Mouse (Mus musculus) midbrain, embryonic 15.5 days (tissue): ENCODE results near the gene Hoxd4. TPM values are rescaled to one million over a fixed set of nuclear protein-coding genes. Genes with fewer than 3 reads are reported as not detected.

Experiments used
- ATAC-seq: fragments of 200-750 bp; cut with Nextera tagmentation; replicated peaks from 2 replicates; pipeline ENCODE4 v1.8.0; 2017; ENCODE audit warnings: moderate TSS enrichment
- H3K27ac ChIP-seq: fragments of 300-500 bp; sonication (generic); 2 replicates; pipeline ENCODE4 v1.5.1; 2015; ENCODE audit warnings: mild to moderate bottlenecking, inconsistent platforms
- H3K27me3 ChIP-seq: fragments of 300-500 bp; sonication (generic); replicated peaks from 2 replicates; pipeline ENCODE4 v1.6.1; 2015; ENCODE audit warnings: inconsistent platforms
- H3K36me3 ChIP-seq: fragments of 300-500 bp; sonication (generic); replicated peaks from 2 replicates; pipeline ENCODE4 v1.6.1; 2015; ENCODE audit warnings: inconsistent platforms
- H3K4me1 ChIP-seq: fragments of 300-500 bp; sonication (generic); 2 replicates; pipeline ENCODE4 v1.6.1; 2015; ENCODE audit warnings: inconsistent platforms
- H3K4me2 ChIP-seq: fragments of 300-500 bp; sonication (generic); 2 replicates; pipeline ENCODE4 v1.6.1; 2015; ENCODE audit warnings: inconsistent platforms, mild to moderate bottlenecking, moderate library complexity
- H3K4me3 ChIP-seq: fragments of 300-500 bp; sonication (generic); 2 replicates; pipeline ENCODE4 v1.5.1; 2015; ENCODE audit warnings: mild to moderate bottlenecking, inconsistent platforms
- H3K9ac ChIP-seq: fragments of 300-500 bp; sonication (generic); 2 replicates; pipeline ENCODE4 v1.6.1; 2015; ENCODE audit warnings: mild to moderate bottlenecking, inconsistent platforms
- H3K9me3 ChIP-seq: fragments of 300-500 bp; sonication (generic); 2 replicates; pipeline ENCODE4 v1.6.1; 2016; ENCODE audit warnings: inconsistent platforms
- WGBS: fragments of 180-500 bp; shearing (Covaris S2); methylation state at CpG from one replicate; pipeline ENCODE4 v1.1.7; 2015; ENCODE audit warnings: mixed read lengths; 5-methylcytosine and 5-hydroxymethylcytosine counted together
- polyA plus RNA-seq: library from polyadenylated mRNA; unstranded; fragments of >200 nt; fragmentation: Nextera tagmentation; extraction: Ambion mirVana; gene quantifications from 2 replicates; pipeline ENCODE4 v1.2.1, GENCODE M21; 2015

Hoxd4 gene
- polyA plus RNA-seq, 1 experiment from 2014 or later: not detected

DNA sequence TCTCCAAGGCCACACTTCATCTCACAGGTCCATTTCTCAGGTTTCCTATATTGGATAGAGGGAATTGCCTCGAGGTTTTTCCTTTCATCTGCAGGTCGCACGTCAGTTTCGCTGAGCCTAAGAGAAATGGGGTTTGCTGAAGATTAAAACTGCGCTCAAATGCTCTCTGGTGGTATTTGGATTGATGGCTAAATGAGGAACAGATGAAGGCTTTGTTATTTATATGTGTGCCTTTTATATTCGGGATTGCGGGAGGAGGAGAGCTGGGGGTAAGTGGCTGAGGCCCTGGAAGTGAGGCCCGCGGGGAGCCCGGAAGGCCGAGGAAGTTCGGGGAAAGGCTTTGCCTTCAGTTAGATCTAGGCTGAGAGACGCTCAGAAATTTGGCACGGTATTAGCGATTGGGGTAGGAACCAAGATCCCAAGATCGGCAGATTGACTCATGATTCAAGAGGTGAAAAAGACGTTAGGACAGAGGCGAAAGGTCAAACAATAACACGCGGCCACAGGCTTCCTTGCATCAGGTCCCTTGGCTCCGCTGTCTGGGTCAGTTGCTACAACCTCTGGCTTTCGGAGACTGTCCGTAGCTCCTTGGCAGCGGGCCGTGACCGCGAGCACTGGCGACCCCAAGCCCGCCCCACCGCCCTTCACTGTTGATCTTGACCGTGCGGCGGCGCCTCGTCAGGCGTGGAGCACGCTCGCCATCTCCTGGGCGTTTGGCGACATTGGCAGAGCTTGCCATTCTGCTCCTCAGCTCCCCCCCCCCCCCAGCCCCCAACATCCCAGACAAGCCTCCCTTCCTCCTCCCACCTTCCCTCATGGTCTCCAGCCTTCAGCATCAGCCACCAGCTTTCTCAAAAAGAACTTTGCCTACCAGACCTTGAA is 39.0 kb upstream of the Hoxd4 start:
- H3K4me1 ChIP-seq: peaks cover 11% of the 10 kb centered on the region
- no peaks in the 10 kb centered on the region for H3K36me3 ChIP-seq
- peak; percentile 37; the same call in 1 of the 2 replicates for ATAC-seq
- peaks cover 97% of the 10 kb centered on the region for H3K27me3 ChIP-seq
- peak overlapping the region; percentile 47 for H3K4me2 ChIP-seq
- H3K9me3 ChIP-seq: no peaks in the 10 kb centered on the region
- H3K9ac ChIP-seq: no peak overlapping the region
- peak overlapping the region; percentile 21 for H3K4me3 ChIP-seq
- H3K27ac ChIP-seq: no peak overlapping the region
- WGBS: 2% methylated on average over 40 of the region's 40 CpGs

DNA sequence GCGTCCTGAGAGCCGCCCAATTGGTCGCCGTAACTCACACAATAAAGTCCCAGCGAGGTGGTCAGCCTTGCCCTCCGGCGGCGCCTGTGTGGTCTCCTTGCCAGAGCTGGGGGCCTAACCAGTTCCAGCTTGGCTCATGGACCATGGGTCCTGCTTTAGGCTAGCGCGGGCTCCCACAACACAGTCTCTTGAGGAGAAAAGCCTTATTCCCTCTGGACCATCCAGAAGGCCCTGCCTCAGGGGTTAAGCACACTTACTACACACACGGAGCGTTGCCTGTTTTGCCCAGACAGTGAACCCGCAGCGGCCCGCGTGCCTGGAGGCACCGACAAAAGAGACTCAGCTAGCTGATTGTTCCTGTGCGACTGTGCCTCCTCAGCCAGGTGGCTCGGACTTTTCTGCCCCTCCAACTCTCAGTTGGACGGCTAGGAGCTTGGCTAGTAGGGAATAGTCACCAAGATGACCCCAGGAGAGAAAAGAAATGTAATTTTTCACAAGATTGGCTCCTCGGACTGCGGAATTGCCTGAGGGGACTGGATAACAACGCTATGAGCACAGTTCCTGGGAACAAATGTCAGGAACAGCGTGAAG is 37.8 kb upstream of the Hoxd4 start:
- ATAC-seq: no peak
- no peak overlapping the region for H3K9ac ChIP-seq
- H3K4me3 ChIP-seq: no peak overlapping the region
- no peaks in the 10 kb centered on the region for H3K36me3 ChIP-seq
- no peak overlapping the region for H3K4me2 ChIP-seq
- 2% methylated on average over 24 of the region's 24 CpGs for WGBS
- peaks cover 97% of the 10 kb centered on the region for H3K27me3 ChIP-seq
- no peaks in the 10 kb centered on the region for H3K9me3 ChIP-seq
- H3K27ac ChIP-seq: no peak overlapping the region
- peaks cover 4% of the 10 kb centered on the region; the same call in 1 of the 2 replicates for H3K4me1 ChIP-seq

GRCm38 (mm10) chr2:74674881-74675665 is 36.7 kb upstream of the Hoxd4 start, which contains the start of gene Hoxd12:
Gene Hoxd12, plus strand, starts transcription at chr2:74675013.
- 3% methylated on average over 47 of the region's 47 CpGs for WGBS
- H3K4me1 ChIP-seq: peaks cover 4% of the 10 kb centered on the region; the same call in 1 of the 2 replicates
- H3K27me3 ChIP-seq: peaks cover 97% of the 10 kb centered on the region
- no peaks in the 10 kb centered on the region for H3K9me3 ChIP-seq
- H3K4me3 ChIP-seq: no peak within 1 kb of the TSS
- no peak within 1 kb of the TSS for H3K27ac ChIP-seq
- no peak within 1 kb of the TSS for H3K4me2 ChIP-seq
- H3K36me3 ChIP-seq: no peaks in the 10 kb centered on the region
- H3K9ac ChIP-seq: no peak within 1 kb of the TSS
- ATAC-seq: no peak

- peaks cover 4% of the 10 kb centered on the region; the same call in 1 of the 2 replicates for H3K4me1 ChIP-seq
- H3K4me3 ChIP-seq: no peak overlapping the region
- 4% methylated on average over 24 of the region's 24 CpGs for WGBS
- peaks cover 99% of the 10 kb centered on the region for H3K27me3 ChIP-seq
- ATAC-seq: no peak
- H3K9me3 ChIP-seq: no peaks in the 10 kb centered on the region
- H3K27ac ChIP-seq: no peak overlapping the region
- no peak overlapping the region for H3K4me2 ChIP-seq
- no peaks in the 10 kb centered on the region for H3K36me3 ChIP-seq
- no peak overlapping the region for H3K9ac ChIP-seq
Observed at GRCm38 (mm10) chr2:74675666-74676282, 36.0 kb upstream of the Hoxd4 start.

- no peak overlapping the region for H3K4me2 ChIP-seq
- H3K36me3 ChIP-seq: no peaks in the 10 kb centered on the region
- WGBS: 2% methylated on average over 9 of the region's 9 CpGs
- no peak overlapping the region for H3K9ac ChIP-seq
- peaks cover 4% of the 10 kb centered on the region; the same call in 1 of the 2 replicates for H3K4me1 ChIP-seq
- H3K9me3 ChIP-seq: no peaks in the 10 kb centered on the region
- peaks cover 100% of the 10 kb centered on the region for H3K27me3 ChIP-seq
- no peak for ATAC-seq
- no peak overlapping the region for H3K4me3 ChIP-seq
- H3K27ac ChIP-seq: no peak overlapping the region
Observed at GRCm38 (mm10) chr2:74676376-74677052, 35.2 kb upstream of the Hoxd4 start.

DNA sequence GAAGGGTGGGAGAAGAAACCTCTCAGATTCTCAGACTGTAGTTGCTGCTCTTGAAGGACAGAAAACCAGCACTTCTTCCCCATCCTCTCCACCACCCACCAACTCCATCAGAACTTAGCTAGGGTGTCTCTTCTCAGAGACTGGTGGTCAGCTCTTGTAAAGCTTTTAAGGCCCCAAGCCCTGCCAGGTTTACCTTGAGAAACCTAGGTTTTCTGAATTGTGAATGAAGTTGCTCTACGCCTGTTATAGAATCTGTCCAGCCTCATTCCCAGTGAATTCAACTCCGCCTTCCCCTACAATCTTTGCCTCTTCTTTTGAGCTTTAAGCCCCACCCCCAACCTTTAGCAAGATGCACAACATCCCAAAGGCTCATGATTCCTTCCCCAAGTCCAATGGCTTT is 34.6 kb upstream of the Hoxd4 start:
- H3K9ac ChIP-seq: no peak overlapping the region

DNA sequence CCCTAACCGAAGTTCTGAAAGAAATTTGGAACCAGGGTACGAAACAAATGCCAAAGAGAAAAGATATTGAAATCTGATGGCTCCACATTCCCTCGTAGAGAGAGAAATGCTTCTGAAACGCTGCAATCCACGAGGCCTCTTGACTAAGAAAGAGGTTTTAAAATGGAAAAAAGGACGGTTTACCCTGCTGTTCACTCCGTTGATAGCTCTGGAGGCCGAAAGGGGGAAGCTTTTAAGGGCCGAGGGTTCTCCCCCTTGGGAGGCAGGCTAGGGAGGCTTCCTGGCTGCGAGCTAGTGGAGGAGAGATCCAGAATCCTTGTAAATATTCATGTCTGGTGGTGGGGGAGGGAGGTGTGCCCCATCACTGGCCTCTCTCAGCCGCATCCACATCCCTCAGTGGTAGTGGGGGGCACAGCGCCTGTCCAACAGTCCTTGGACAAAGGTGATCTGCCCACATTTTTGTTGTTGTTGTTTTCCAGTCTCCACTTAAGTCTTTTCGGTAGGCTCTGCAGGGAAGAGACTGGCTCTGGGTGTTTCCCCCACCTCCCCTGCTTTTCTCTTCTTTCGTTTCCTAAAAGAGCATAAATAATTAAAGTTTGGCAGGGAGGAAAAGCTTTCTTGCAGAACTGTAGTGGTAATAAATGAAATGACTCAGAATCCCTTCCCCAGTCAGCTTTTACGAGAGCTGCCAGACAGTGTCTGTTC is 32.7 kb upstream of the Hoxd4 start, which contains the start of gene Hoxd11:
Gene Hoxd11, plus strand, starts transcription at position 667 of the 705 bp plus-strand sequence.
- H3K27me3 ChIP-seq: peaks cover 99% of the 10 kb centered on the region
- ATAC-seq: no peak
- 1% methylated on average over 15 of the region's 15 CpGs for WGBS

More for the DNA sequence above, 34.6 kb upstream of the Hoxd4 start:
- H3K4me2 ChIP-seq: no peak overlapping the region
- 14% methylated on average over 2 of the region's 2 CpGs for WGBS
- no peaks in the 10 kb centered on the region for H3K36me3 ChIP-seq
- H3K27ac ChIP-seq: no peak overlapping the region
- peaks cover 7% of the 10 kb centered on the region; the same call in 1 of the 2 replicates for H3K4me1 ChIP-seq
- H3K27me3 ChIP-seq: peaks cover 100% of the 10 kb centered on the region
- no peak for ATAC-seq
- H3K4me3 ChIP-seq: no peak overlapping the region
- H3K9me3 ChIP-seq: no peaks in the 10 kb centered on the region

DNA sequence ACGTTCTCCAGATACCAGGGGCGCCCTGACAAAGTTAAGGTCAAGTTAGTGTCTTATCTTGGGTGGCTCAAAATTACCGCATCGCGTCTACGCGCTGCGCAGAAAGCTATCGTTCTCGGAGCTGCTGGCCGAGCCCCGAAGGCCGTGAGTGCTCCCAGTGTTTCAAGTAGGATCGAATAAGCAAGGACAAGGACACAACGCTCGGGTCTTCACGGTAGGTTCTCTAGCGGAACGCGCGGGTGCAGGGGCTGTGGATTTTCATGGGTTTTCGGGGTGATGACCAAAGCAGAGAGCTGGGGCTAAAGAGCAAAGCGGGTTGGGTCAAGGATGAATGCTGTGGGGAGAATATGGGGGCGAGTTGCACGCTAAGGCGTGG is 32.1 kb upstream of the Hoxd4 start:
- ATAC-seq: no peak
- 2% methylated on average over 26 of the region's 26 CpGs for WGBS
- peaks cover 99% of the 10 kb centered on the region for H3K27me3 ChIP-seq

More for the DNA sequence above, 32.7 kb upstream of the Hoxd4 start, which contains the start of gene Hoxd11:
- Histone ChIP-seq H3K36me3 (no peaks in the 10 kb centered on the region), H3K4me3 (no peak within 1 kb of the TSS), H3K27ac (no peak within 1 kb of the TSS), H3K4me1 (peaks cover 10% of the 10 kb centered on the region; the same call in 1 of the 2 replicates), H3K9ac (no peak within 1 kb of the TSS), H3K4me2 (no peak within 1 kb of the TSS), H3K9me3 (no peaks in the 10 kb centered on the region)

DNA sequence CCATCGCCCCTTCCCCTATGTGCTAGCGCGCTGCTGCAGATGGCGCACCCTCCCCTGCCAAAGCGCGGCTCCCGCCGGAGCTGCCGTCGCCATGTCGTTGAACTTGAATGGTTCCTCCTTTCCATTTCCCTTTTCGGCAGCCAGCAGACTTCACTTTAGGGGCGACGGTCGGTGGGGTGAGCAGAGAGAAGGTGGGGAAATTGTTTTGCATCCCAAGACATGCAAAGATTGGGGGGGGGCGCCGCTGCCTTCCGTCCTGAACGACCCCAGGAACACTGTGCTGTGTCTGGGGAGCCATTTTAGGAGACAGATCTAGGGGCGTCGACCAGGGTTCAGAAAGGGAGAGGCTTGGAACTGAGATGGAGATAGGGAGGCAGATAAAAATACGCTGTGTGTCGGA is 31.7 kb upstream of the Hoxd4 start:
- no peaks in the 10 kb centered on the region for H3K9me3 ChIP-seq
- H3K4me2 ChIP-seq: no peak overlapping the region
- H3K4me1 ChIP-seq: peaks cover 10% of the 10 kb centered on the region; the same call in 1 of the 2 replicates
- under 1% methylated on average over 23 of the region's 23 CpGs for WGBS
- no peak for ATAC-seq
- peaks cover 99% of the 10 kb centered on the region for H3K27me3 ChIP-seq
- H3K4me3 ChIP-seq: no peak overlapping the region
- H3K9ac ChIP-seq: no peak overlapping the region
- H3K27ac ChIP-seq: no peak overlapping the region
- no peaks in the 10 kb centered on the region for H3K36me3 ChIP-seq

More for the DNA sequence above, 32.1 kb upstream of the Hoxd4 start:
- H3K36me3 ChIP-seq: no peaks in the 10 kb centered on the region
- H3K4me3 ChIP-seq: no peak overlapping the region
- no peak overlapping the region for H3K9ac ChIP-seq
- no peak overlapping the region for H3K27ac ChIP-seq
- H3K4me1 ChIP-seq: peaks cover 10% of the 10 kb centered on the region; the same call in 1 of the 2 replicates
- no peak overlapping the region for H3K4me2 ChIP-seq
- H3K9me3 ChIP-seq: no peaks in the 10 kb centered on the region

- ATAC-seq: no peak
- Histone ChIP-seq H3K27ac (no peak overlapping the region), H3K9ac (no peak overlapping the region)
Observed at GRCm38 (mm10) chr2:74680561-74681398, 30.9 kb upstream of the Hoxd4 start.

More at GRCm38 (mm10) chr2:74680561-74681398, 30.9 kb upstream of the Hoxd4 start:
- H3K4me1 ChIP-seq: peaks cover 10% of the 10 kb centered on the region; the same call in 1 of the 2 replicates
- no peaks in the 10 kb centered on the region for H3K9me3 ChIP-seq
- no peak overlapping the region for H3K4me2 ChIP-seq
- no peaks in the 10 kb centered on the region for H3K36me3 ChIP-seq
- whole genome bisulfite sequencing: under 1% methylated on average over 21 of the region's 21 CpGs
- H3K4me3 ChIP-seq: no peak overlapping the region
- H3K27me3 ChIP-seq: peaks cover 98% of the 10 kb centered on the region
